Mouse (Mus musculus) liver, embryonic 14.5 days (tissue): ENCODE data around the gene Szrd1.

ENCODE experiments used
- CTCF ChIP-seq: IDR thresholded peaks from 2 replicates; pipeline ENCODE4 v1.5.1; 2016; ENCODE audit warnings: antibody characterized with exemption, low read depth, control low read depth
- EP300 ChIP-seq: IDR thresholded peaks from 2 replicates; pipeline ENCODE4 v1.6.1; 2016; ENCODE audit warnings: antibody characterized with exemption, low read depth

DNA sequence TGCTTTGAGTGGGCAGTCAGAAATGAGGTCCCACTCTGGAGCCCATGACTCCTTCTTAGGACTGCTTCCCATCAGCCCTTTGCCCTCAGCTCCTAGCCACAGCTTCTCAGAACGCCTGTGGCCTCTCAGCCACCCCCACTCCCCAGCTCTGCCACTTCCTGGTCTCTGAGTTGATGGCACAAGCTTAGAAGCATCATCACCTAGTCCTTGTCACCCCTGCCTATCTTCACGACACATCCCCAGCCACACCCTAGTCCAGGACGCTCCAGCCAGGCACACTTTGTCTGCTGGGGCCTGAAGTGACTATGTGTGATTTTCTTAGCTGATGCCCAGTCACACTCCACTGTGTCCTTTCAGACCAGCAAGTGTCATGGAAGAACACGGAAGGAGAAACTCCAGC is 40.6 kb downstream of the Szrd1 start:
- no peak for TF ChIP-seq CTCF
- TF ChIP-seq EP300, result no peak
